Mouse (Mus musculus): Measurements from ENCODE around the gene Cnr2. TPM values are rescaled to one million over a fixed set of nuclear protein-coding genes. Genes with fewer than 3 reads are reported as not detected.

Cnr2 gene
- polyA plus RNA-seq, 1 experiment from 2014 or later = 0.08 TPM

- H3K4me1 ChIP-seq = no peaks in the 10 kb centered on the region
- H3K4me3 ChIP-seq = no peak overlapping the region
- no peaks in the 10 kb centered on the region for H3K36me3 ChIP-seq
- H3K27ac ChIP-seq (replicated peaks) = no peak overlapping the region
- H3K9ac ChIP-seq (replicated peaks) = no peak overlapping the region
- no peak overlapping the region for H3K4me2 ChIP-seq (replicated peaks)
- no peak for ATAC-seq (replicated peaks)
- 67% methylated on average over 4 of the region's 4 CpGs for WGBS
- H3K27me3 ChIP-seq = no peaks in the 10 kb centered on the region
- no peaks in the 10 kb centered on the region for H3K9me3 ChIP-seq
Observed at GRCm38 (mm10) chr4:135892884-135893283, 2.3 kb upstream of the Cnr2 start.

DNA sequence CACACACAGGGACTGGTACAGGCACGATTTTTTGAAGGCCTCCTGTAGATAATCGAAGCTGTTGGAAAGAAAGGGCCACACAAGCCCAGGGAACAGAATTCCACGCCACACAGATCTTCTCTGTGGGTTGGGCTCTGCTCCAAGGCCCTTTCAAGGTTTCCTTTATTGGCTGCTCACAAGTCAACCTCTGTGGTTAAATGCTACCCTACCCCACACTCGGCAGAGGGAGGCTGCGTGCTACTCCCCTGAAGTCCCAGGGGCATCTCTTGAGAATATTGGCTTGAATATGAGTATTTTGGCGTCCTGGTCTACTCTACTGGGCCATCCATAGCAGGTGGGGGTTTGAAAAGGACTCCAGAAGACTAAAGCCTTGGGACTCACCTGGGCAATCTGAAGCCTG is 963 bp downstream of the Cnr2 start:
- no peak for ATAC-seq (replicated peaks)
- no peak overlapping the region for H3K27ac ChIP-seq (replicated peaks)

DNA sequence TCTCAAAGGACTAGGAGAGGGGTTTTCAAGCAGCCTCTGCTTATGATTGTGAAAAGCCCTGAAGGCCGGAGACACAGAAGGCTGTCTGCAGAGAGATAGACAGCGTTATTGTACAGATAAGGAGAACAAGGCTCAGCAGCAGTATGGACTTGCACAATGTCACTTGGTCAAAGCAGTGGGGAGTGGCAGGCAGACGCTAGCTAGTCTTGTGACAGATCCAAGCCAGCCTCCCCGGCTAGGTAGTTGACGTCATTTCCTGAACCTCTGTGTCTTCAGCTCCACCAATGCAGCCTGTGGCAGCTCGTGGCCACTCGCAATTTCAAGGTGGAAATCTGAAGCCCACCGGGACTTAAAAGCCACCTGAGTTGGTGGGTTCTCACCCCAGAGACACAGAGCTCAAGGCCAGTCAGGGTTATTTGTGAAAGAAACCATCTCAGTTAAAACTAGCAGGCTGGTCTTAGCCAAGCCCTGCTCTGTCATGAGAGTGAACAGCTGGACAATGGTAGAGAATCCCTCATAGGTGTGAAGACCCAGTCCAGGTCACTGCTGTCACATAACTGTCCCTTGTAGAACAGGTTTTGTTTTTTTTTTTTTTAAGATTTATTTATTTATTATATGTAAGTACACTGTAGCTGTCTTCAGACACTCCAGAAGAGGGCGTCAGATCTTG is 3.3 kb downstream of the Cnr2 start:
- Histone ChIP-seq H3K9ac (replicated peaks) (no peak overlapping the region), H3K4me3 (no peak overlapping the region), H3K9me3 (no peaks in the 10 kb centered on the region), H3K27ac (replicated peaks) (no peak overlapping the region), H3K27me3 (no peaks in the 10 kb centered on the region), H3K4me1 (no peaks in the 10 kb centered on the region), H3K4me2 (replicated peaks) (no peak overlapping the region), H3K36me3 (no peaks in the 10 kb centered on the region)
- no peak for ATAC-seq (replicated peaks)
- 85% methylated on average over 8 of the region's 9 CpGs for WGBS

More for the DNA sequence above, 963 bp downstream of the Cnr2 start:
- WGBS = 82% methylated on average over 6 of the region's 6 CpGs
- Histone ChIP-seq H3K4me2 (replicated peaks) (no peak overlapping the region), H3K27me3 (no peaks in the 10 kb centered on the region), H3K9ac (replicated peaks) (no peak overlapping the region), H3K9me3 (no peaks in the 10 kb centered on the region), H3K4me1 (no peaks in the 10 kb centered on the region), H3K4me3 (no peak overlapping the region), H3K36me3 (no peaks in the 10 kb centered on the region)

DNA sequence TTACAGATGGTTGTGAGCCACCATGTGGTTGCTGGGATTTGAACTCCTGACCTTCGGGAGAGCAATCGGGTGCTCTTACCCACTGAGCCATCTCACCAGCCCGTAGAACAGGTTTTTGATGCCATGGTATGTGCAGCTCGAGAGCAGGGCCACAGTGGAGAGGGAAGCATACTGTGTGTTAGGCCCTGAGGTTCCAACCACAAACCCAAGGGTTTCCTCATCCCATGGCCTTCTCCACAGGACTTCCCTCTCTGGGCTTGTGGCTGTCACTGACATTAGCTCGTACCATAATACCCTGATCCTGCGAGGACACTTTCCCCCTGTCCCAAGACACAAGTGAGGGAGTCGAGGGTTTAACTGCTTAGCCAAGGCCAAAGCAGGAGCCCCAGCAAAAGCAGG is 3.9 kb downstream of the Cnr2 start:
- WGBS = 88% methylated on average over 7 of the region's 7 CpGs
- Histone ChIP-seq H3K27ac (replicated peaks) (no peak overlapping the region), H3K9me3 (no peaks in the 10 kb centered on the region), H3K4me1 (no peaks in the 10 kb centered on the region), H3K36me3 (no peaks in the 10 kb centered on the region), H3K9ac (replicated peaks) (no peak overlapping the region), H3K4me3 (no peak overlapping the region), H3K4me2 (replicated peaks) (no peak overlapping the region), H3K27me3 (no peaks in the 10 kb centered on the region)
- ATAC-seq (replicated peaks) = no peak

GRCm38 (mm10) chr4:135900008-135900407 is 4.8 kb downstream of the Cnr2 start:
- WGBS = 75% methylated on average over 5 of the region's 5 CpGs
- Histone ChIP-seq H3K27ac (replicated peaks) (no peak overlapping the region), H3K4me3 (no peak overlapping the region), H3K9me3 (no peaks in the 10 kb centered on the region), H3K4me2 (replicated peaks) (no peak overlapping the region), H3K4me1 (no peaks in the 10 kb centered on the region), H3K27me3 (no peaks in the 10 kb centered on the region), H3K9ac (replicated peaks) (no peak overlapping the region), H3K36me3 (no peaks in the 10 kb centered on the region)
- ATAC-seq (replicated peaks) = no peak

- no peak overlapping the region for H3K4me2 ChIP-seq (replicated peaks)
- 95% methylated on average over 4 of the region's 4 CpGs for WGBS
- H3K27ac ChIP-seq (replicated peaks) = no peak overlapping the region
- no peak overlapping the region for H3K9ac ChIP-seq (replicated peaks)
- no peak for ATAC-seq (replicated peaks)
- no peak overlapping the region for H3K4me3 ChIP-seq
- H3K4me1 ChIP-seq = no peaks in the 10 kb centered on the region
- H3K9me3 ChIP-seq = no peaks in the 10 kb centered on the region
- no peaks in the 10 kb centered on the region for H3K36me3 ChIP-seq
- H3K27me3 ChIP-seq = no peaks in the 10 kb centered on the region
Observed at GRCm38 (mm10) chr4:135902606-135903242, 7.5 kb downstream of the Cnr2 start.

GRCm38 (mm10) chr4:135904810-135905209 is 9.6 kb downstream of the Cnr2 start:
- Histone ChIP-seq H3K4me2 (replicated peaks) (no peak overlapping the region), H3K36me3 (no peaks in the 10 kb centered on the region), H3K4me1 (no peaks in the 10 kb centered on the region), H3K4me3 (no peak overlapping the region), H3K9ac (replicated peaks) (no peak overlapping the region), H3K9me3 (no peaks in the 10 kb centered on the region), H3K27me3 (no peaks in the 10 kb centered on the region), H3K27ac (replicated peaks) (no peak overlapping the region)
- no peak for ATAC-seq (replicated peaks)
- 51% methylated on average over 1 of the region's 1 CpGs for WGBS

DNA sequence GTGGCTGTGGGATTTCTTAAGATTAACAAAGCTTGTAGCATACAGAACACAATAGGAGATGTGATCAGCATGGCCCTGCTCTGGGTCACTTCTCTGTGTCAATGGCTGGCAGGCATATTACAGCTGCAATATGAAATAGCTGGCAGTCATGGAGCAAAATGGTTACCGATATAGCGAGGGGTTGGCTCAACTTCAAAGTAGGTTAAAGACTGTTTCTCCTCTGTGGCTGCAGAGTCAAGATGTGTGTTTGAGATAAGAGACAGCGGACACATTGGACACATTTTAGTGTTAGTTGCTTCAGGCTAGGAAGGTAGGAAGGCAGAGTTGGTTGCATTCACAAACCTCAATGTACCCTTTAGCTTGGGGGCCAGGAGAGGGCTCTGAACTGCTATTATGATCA is 11.4 kb downstream of the Cnr2 start:
- Histone ChIP-seq H3K27me3 (no peaks in the 10 kb centered on the region), H3K4me1 (no peaks in the 10 kb centered on the region), H3K9ac (replicated peaks) (no peak overlapping the region), H3K36me3 (no peaks in the 10 kb centered on the region), H3K9me3 (no peaks in the 10 kb centered on the region), H3K27ac (replicated peaks) (no peak overlapping the region), H3K4me2 (replicated peaks) (no peak overlapping the region), H3K4me3 (no peak overlapping the region)
- ATAC-seq (replicated peaks) = no peak
- 91% methylated on average over 3 of the region's 3 CpGs for WGBS

DNA sequence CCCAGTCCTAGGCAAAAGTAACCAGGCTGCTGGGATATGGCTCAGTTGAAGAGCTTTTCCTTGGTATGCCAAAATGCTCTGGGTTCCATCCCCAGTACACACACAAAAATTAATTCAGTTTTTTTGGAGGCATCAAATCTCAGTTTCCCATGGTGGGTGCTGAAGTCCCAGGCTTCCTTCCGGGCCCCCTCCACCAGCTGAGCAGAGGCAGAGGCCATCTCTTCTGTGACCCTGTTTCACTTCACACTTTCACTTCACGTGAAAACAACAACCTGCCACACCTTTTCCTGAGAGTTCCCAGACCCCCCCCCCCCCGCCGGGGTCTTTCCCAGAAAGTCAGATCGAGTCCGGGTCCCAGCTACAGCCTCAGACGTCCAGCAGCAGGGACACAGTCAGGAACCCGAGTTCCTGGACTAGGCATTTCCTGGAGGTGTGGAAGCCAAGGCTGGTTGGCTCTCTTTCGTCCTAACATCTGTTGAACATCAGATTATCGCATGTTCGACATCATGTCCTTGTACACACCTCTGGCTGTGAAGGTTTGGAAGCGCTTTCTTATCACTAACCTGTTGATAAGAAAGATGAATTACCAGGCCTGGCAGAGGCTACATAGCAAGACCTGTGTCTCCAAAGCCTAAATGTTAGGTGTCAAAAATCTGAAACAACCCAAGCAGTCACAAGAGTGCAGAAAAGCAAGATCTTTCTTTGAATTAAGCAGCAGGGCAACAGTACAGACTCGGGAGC is 14.3 kb downstream of the Cnr2 start:
- H3K9me3 ChIP-seq = no peaks in the 10 kb centered on the region
- no peaks in the 10 kb centered on the region for H3K36me3 ChIP-seq
- H3K4me2 ChIP-seq (replicated peaks) = no peak overlapping the region
- no peaks in the 10 kb centered on the region for H3K27me3 ChIP-seq
- ATAC-seq (replicated peaks) = no peak
- 74% methylated on average over 13 of the region's 13 CpGs for WGBS
- H3K4me3 ChIP-seq = no peak overlapping the region
- H3K4me1 ChIP-seq = no peaks in the 10 kb centered on the region
- H3K9ac ChIP-seq (replicated peaks) = no peak overlapping the region
- no peak overlapping the region for H3K27ac ChIP-seq (replicated peaks)

DNA sequence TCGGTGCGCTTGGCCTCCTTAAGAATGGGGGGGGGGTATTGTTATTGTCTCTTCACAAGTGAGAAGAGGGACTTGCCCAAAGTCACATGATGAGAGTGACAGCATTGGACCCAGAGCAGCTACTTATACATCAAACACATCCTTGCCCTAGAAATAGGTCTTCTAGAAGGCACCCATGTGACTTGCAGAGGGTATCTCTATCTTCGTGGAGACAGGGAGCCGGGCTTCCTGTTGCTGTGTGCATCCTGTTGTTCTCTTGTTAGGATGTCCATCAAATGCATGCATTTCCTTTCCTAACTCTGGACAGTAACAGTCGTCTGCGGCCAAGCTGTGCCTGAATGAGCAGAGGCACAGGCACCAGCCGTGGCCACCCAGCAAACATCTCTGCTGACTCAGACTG is 16.3 kb downstream of the Cnr2 start:
- H3K4me1 ChIP-seq = no peaks in the 10 kb centered on the region
- H3K4me3 ChIP-seq = no peak overlapping the region
- no peaks in the 10 kb centered on the region for H3K9me3 ChIP-seq
- ATAC-seq (replicated peaks) = no peak
- no peaks in the 10 kb centered on the region for H3K36me3 ChIP-seq
- no peak overlapping the region for H3K27ac ChIP-seq (replicated peaks)
- WGBS = 73% methylated on average over 7 of the region's 7 CpGs
- H3K4me2 ChIP-seq (replicated peaks) = no peak overlapping the region
- H3K27me3 ChIP-seq = no peaks in the 10 kb centered on the region
- no peak overlapping the region for H3K9ac ChIP-seq (replicated peaks)

- H3K4me3 ChIP-seq = no peak overlapping the region
- H3K9me3 ChIP-seq = no peaks in the 10 kb centered on the region
- no peaks in the 10 kb centered on the region for H3K36me3 ChIP-seq
- no peak overlapping the region for H3K27ac ChIP-seq (replicated peaks)
- ATAC-seq (replicated peaks) = no peak
- H3K4me1 ChIP-seq = no peaks in the 10 kb centered on the region
- H3K9ac ChIP-seq (replicated peaks) = no peak overlapping the region
- no peaks in the 10 kb centered on the region for H3K27me3 ChIP-seq
- no peak overlapping the region for H3K4me2 ChIP-seq (replicated peaks)
- WGBS = 50% methylated on average over 3 of the region's 3 CpGs
Observed at GRCm38 (mm10) chr4:135912164-135912563, 17.0 kb downstream of the Cnr2 start.

GRCm38 (mm10) chr4:135912835-135913234 is 17.6 kb downstream of the Cnr2 start:
- Histone ChIP-seq H3K4me1 (no peaks in the 10 kb centered on the region), H3K9me3 (no peaks in the 10 kb centered on the region), H3K27ac (replicated peaks) (no peak overlapping the region; the same call in 1 of the 2 replicates), H3K36me3 (no peaks in the 10 kb centered on the region), H3K27me3 (no peaks in the 10 kb centered on the region), H3K4me3 (no peak overlapping the region), H3K9ac (replicated peaks) (no peak overlapping the region), H3K4me2 (replicated peaks) (no peak overlapping the region)
- WGBS = 38% methylated on average over 3 of the region's 3 CpGs
- peak; percentile 78; the same call in 1 of the 2 replicates for ATAC-seq (replicated peaks)

All from forebrain, embryonic 15.5 days (tissue).